Mouse (Mus musculus) spleen, adult 2 months (tissue): ENCODE data around the gene Prkca. TPM values are rescaled to one million over a fixed set of nuclear protein-coding genes. Genes with fewer than 3 reads are reported as not detected.

Experiments
- DNase-seq, 2 experiments: peaks; one replicate each; pipeline versions ENCODE4 v3.0.0 to v3.0.0-alpha.2; 2012 to 2021; ENCODE audit warnings: low spot score in 2 of 2, low read depth in 1 of 2
- H3K27ac ChIP-seq: fragments of 200-500 bp; 2 replicates; pipeline ENCODE4 v1.5.1; 2012; ENCODE audit warnings: low read length, inconsistent platforms; ENCODE audit not compliant: insufficient read depth
- H3K27me3 ChIP-seq: fragments of 200-500 bp; 2 replicates; pipeline ENCODE4 v1.6.1; 2012; ENCODE audit warnings: mild to moderate bottlenecking, moderate library complexity, low read length, inconsistent platforms; ENCODE audit not compliant: control insufficient read depth, insufficient read depth
- H3K36me3 ChIP-seq: fragments of 200-500 bp; 2 replicates; pipeline ENCODE4 v1.6.1; 2012; ENCODE audit warnings: mild to moderate bottlenecking, low read length, inconsistent platforms; ENCODE audit not compliant: control insufficient read depth, insufficient read depth
- H3K4me1 ChIP-seq: fragments of 200-500 bp; 2 replicates; pipeline ENCODE4 v1.6.1; 2011; ENCODE audit warnings: inconsistent platforms; ENCODE audit not compliant: control insufficient read depth, insufficient read depth, insufficient read length
- H3K4me3 ChIP-seq: fragments of 200-500 bp; 2 replicates; pipeline ENCODE4 v1.5.1; 2011; ENCODE audit warnings: mild to moderate bottlenecking, inconsistent platforms; ENCODE audit not compliant: insufficient read depth, insufficient read length; ENCODE audit errors: extremely low read depth
- CTCF ChIP-seq: fragments of 200-500 bp; IDR thresholded peaks from 2 replicates; pipeline ENCODE4 v1.5.1; 2011; ENCODE audit warnings: mild to moderate bottlenecking, inconsistent platforms; ENCODE audit not compliant: insufficient read depth, insufficient read length, insufficient replicate concordance; ENCODE audit errors: extremely low read depth
- POLR2A ChIP-seq: fragments of 200-500 bp; IDR thresholded peaks from 2 replicates; pipeline ENCODE4 v1.6.1; 2011; ENCODE audit warnings: low read depth, low read length, inconsistent platforms
- WGBS: fragments of 180-500 bp; shearing (Covaris S2); methylation state at CpG from one replicate; pipeline ENCODE4 v1.1.7; 2018; 5-methylcytosine and 5-hydroxymethylcytosine counted together
- polyA plus RNA-seq: library from polyadenylated mRNA; depleted of rRNA; stranded (reverse); fragments of >200 nt; gene quantifications from 2 replicates; pipeline ENCODE4 v1.2.3, GENCODE M21; 2012

Prkca gene
- polyA plus RNA-seq, 1 experiment: 8.4 TPM

DNA sequence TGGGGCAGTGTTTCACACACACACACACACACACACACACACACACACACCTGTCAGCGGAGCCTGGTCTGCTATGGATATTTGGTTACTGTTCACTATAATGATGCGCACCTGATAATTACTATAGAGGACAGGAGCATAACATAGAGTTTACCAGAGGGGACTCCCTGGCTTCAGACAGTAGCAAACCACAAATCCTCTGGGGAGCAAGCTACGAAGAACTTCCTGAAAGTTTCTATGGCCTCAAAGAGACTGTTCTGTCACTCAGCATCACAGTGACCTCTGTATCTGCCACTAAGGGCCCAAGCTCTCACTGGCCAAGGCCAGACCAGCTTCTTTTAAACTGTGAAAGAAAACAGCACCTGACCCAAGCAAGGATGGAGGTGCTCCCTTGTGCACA is 229.6 kb downstream of the Prkca start:
- WGBS: 64% methylated on average over 3 of the region's 3 CpGs
- no peaks in the 10 kb centered on the region for H3K27me3 ChIP-seq
- no peak overlapping the region for H3K27ac ChIP-seq
- DNase-seq: no peak
- no peak overlapping the region for H3K4me3 ChIP-seq
- peaks cover 5% of the 10 kb centered on the region; the same call in 1 of the 2 replicates for H3K4me1 ChIP-seq
- TF ChIP-seq CTCF (no peak), POLR2A (no peak)
- H3K36me3 ChIP-seq: no peaks in the 10 kb centered on the region

DNA sequence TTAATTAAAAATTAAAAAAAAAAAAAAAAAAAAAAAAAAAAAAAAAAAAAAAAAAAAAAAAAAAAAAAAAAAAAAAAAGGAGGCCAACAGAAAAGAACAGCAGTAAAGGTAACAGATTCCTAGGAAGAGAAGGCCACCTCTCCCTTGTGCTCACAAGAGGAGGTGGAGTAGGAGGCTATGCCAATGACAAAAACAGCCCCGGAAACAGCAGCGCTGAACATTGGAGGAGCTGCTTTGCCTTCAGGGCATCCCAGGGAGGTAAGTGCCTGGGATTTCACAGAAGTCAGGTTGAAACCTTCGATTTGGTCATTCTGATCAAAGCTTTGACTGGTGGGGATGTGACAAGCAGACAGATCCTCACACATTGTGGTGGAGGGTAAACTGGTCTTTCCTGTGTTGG is 231.3 kb downstream of the Prkca start:
- Histone ChIP-seq H3K4me3 (no peak overlapping the region), H3K27ac (no peak overlapping the region), H3K27me3 (no peaks in the 10 kb centered on the region), H3K4me1 (peaks cover 5% of the 10 kb centered on the region; the same call in 1 of the 2 replicates), H3K36me3 (no peaks in the 10 kb centered on the region)
- no peak for DNase-seq
- 81% methylated on average over 3 of the region's 3 CpGs for WGBS
- TF ChIP-seq CTCF (no peak), POLR2A (no peak)

DNA sequence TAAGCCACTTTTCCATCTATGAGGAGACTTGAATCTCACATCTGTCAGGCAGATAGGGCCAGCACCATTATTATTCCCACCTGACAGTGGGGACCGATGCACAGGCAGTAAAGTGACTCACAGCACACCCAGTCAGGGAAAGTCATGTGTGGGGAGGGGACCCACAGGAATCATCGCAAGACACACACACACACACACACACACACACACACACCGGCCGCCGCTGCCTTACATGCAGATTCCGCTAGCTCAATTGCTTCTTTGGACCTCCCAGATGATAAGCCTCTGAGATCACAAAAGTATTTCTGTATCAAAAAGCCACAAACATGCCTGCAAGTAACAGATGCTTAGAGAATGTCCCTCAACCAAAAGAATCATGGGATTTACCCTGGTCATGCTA is 239.6 kb downstream of the Prkca start:
- Histone ChIP-seq H3K27ac (no peak overlapping the region), H3K4me3 (no peak overlapping the region), H3K36me3 (no peaks in the 10 kb centered on the region), H3K27me3 (no peaks in the 10 kb centered on the region), H3K4me1 (no peaks in the 10 kb centered on the region)
- WGBS: 95% methylated on average over 6 of the region's 6 CpGs
- TF ChIP-seq POLR2A (no peak), CTCF (no peak)
- DNase-seq: no peak

DNA sequence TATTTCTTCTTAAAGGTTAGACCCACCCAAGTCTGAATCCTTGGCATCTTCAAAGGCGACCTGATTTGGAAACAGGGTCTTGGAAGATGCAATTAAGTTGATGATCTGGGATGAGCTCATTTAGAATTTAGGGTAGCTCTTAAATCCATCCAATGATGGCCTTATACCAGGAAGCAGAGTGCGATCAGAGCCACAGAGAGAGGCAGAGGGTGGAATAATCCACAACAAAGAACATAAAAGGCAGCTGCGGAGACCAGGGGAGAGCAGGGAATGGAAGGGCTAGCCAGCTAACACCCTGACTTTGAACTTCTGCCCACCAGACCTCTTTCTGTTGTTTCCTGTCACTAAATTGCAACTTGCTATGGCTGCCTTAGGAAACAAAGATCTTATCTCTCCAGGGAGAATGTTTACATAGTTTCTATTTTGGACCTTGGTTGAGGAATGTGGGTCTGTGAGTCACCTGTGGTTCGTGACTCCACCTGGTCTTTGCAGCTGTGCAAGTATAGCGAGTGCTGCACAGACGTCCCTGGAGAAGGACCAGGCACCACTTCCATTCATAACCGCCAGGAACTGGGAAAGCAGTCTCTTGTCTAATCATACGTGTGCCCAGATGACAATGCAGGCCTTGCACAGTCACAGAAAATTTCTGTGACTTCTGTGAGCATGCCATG is 242.3 kb downstream of the Prkca start:
- Histone ChIP-seq H3K27ac (no peak overlapping the region), H3K4me3 (no peak overlapping the region), H3K27me3 (no peaks in the 10 kb centered on the region), H3K36me3 (no peaks in the 10 kb centered on the region), H3K4me1 (peaks cover 7% of the 10 kb centered on the region; the same call in 1 of the 2 replicates)
- 62% methylated on average over 8 of the region's 8 CpGs for WGBS
- no peak for DNase-seq
- TF ChIP-seq CTCF (no peak), POLR2A (no peak)

DNA sequence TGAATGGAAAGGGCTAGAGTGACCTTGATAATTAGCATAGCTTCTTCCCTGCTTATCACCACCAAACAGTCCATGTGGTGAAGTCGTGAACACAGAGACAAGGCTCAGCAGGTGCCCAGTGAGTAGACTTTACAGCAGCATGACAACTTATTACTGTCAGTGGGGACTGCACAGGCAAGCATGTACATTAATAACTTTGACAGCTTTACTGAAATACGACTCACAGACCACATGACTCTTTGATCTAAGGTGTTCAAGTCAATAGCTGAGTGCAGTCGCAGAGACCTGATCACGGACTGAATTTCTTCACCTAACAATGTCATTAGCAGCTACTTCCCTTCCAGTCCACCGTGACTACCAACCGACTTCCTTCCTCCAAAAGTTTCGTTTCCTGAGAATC is 245.4 kb downstream of the Prkca start:
- Histone ChIP-seq H3K4me3 (no peak overlapping the region), H3K4me1 (peaks cover 7% of the 10 kb centered on the region; the same call in 1 of the 2 replicates), H3K27me3 (no peaks in the 10 kb centered on the region), H3K27ac (no peak overlapping the region), H3K36me3 (no peaks in the 10 kb centered on the region)
- no peak for DNase-seq
- 17% methylated on average over 7 of the region's 7 CpGs for WGBS
- TF ChIP-seq POLR2A: no peak
- TF ChIP-seq CTCF: no peak

DNA sequence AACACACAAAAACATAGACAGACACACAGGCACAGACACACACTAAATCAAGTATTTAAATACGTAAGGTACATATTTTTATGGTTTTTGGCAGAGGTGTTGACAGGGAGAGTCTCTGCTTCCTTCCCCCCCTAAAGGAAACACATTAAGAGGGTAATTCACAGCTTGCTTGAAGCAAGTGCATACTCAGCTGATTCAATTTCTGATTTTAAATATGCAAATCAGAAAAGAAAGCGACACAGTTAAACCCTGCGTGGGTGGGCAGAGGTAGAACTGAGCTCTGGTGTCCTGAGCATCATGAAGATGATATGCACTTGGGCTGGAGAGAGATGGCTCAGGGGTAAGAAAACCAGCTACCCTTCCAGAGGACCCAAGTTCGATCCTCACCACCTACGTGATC is 248.9 kb downstream of the Prkca start:
- Histone ChIP-seq H3K27me3 (no peaks in the 10 kb centered on the region), H3K4me3 (no peak overlapping the region), H3K27ac (no peak overlapping the region), H3K4me1 (peaks cover 7% of the 10 kb centered on the region; the same call in 1 of the 2 replicates), H3K36me3 (no peaks in the 10 kb centered on the region)
- 87% methylated on average over 5 of the region's 5 CpGs for WGBS
- TF ChIP-seq CTCF (no peak), POLR2A (no peak)
- DNase-seq: no peak

DNA sequence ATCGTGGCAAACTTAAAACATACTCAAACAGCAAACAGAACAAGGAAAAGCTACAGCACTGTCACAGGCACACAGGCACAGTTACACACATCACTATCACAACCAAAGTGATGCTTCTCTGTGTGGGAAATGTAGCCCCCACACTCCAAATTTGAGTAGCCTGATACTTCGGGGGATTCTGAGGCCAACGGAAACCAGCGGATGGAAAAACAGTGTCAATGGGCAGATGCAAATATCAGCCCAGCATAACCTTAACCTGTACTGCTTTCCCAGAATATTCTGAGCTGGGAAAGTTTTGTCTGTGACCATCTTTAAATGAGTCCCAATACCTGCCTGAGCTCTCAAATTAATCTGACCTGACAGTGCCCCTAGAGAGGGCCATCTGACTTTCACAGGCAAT is 250.5 kb downstream of the Prkca start:
- Histone ChIP-seq H3K27me3 (no peaks in the 10 kb centered on the region), H3K4me3 (no peak overlapping the region), H3K36me3 (no peaks in the 10 kb centered on the region), H3K4me1 (0 out of 2 replicates have a peak, but pooled peaks cover 1% of the 10 kb centered on the region), H3K27ac (no peak overlapping the region)
- WGBS: 88% methylated on average over 4 of the region's 4 CpGs
- DNase-seq: no peak
- no peak for TF ChIP-seq CTCF
- no peak for TF ChIP-seq POLR2A
